Mouse (Mus musculus) megakaryocyte progenitor cell, adult 5-6 weeks (primary cell): Measurements from ENCODE around the gene Slc37a1. TPM values are rescaled to one million over a fixed set of nuclear protein-coding genes. Genes with fewer than 3 reads are reported as not detected.

Source experiments
- ATAC-seq: replicated peaks from 2 replicates; pipeline ENCODE4 v1.8.0; 2016; ENCODE audit warnings: mild to moderate bottlenecking, moderate TSS enrichment, inconsistent platforms; ENCODE audit not compliant: poor library complexity
- total RNA-seq, 2 experiments: library from RNA; stranded (forward) in 1 of 2; stranded (reverse) in 1 of 2; fragments of 157-497, 149-512 nt in 1 of 2; fragments of 200-1000 nt in 1 of 2; gene quantifications; 2 replicates each; pipeline versions ENCODE4 v1.2.3 to v1.2.4; 2015 to 2017

The Slc37a1 gene
- total RNA-seq, 2 experiments from 2014 or later: 8.3 to 9.8 TPM

DNA sequence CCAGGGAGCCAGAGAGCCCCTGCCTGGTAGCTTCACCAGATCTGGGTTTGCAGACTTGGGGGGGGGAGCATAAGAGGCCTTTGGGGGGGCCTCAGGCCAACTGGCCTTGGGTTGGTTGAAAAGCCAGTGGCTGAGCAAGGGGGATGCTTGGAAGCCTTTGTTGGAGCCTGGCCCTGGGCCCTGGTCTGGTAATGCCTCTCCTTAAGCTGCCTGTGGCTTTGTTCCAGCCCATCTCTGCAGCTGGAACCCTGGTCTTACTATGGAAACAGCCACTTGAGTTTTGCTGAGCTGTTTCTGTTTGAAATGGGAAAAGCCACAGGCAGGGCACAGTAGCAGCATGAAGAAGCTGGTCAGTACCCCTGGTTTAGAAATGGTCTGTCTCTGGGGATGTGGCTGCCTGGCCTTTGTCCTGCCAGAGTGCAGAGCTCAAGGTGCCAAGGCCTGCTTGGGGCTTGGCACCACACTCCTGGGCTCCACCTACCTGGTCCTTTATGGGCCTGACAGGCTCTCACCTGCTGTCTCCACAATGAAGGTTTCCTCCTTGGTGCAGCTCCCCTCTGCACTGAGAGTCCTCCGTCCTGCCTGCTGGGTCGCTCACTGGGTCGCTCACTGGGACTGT lies 102.9 kb downstream of the Slc37a1 start:
- no peak for ATAC-seq

DNA sequence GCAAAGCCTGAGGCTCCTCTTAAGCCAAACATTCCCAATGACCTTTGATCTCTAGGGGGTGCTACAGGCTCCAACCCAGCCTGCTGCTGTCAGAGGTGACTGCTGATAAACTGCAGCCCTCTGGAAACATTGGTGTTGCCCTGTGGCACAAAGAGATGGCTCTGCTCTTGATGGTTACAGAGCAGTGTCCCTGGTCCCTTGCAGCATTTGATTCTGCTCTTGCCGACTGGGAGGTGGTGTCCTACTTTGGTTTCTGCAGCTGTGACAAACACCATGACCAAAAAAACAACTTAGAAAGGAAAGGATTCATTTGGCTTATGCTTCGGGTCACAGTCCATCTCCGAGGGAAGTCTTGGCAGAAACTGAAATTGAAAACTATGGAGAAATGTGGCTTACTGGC lies 104.9 kb downstream of the Slc37a1 start:
- no peak for ATAC-seq

DNA sequence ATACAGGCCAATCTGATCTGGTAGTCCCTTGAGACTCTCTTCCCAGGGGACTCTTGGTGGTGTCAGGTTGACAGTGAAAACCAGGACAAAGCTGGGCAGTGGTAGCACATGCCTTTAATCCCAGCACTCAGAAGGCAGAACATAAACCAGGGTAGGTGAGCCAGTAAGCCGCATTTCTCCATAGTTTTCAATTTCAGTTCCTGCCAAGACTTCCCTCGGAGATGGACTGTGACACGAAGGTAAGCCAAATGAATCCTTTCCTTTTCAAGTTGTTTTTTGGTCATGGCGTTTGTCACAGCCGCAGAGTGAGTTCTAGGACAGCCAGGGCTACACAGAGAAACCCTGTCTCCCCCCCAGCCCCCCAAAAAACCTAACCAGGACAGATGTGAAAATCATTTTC lies 105.4 kb downstream of the Slc37a1 start:
- no peak for ATAC-seq

DNA sequence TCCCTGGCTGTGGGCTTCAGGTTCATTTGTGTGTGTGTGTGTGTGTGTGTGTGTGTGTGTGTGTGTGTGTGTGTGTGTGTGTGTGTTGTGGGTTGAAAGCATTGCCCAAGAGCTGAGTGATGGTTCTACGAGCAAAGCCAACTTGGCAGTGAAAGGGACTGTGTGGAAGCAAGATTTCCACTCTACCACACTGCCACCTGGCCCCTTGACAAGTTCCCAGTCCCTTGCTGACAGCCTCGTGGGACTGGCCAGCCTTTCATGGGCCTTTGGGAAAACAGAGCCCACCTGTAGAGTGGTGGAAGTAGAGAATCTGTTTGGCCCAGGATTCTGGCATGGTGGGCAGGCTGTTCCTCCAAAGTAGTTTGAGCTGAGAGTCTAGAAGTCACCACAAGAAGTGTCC lies 107.2 kb downstream of the Slc37a1 start:
- no peak for ATAC-seq

DNA sequence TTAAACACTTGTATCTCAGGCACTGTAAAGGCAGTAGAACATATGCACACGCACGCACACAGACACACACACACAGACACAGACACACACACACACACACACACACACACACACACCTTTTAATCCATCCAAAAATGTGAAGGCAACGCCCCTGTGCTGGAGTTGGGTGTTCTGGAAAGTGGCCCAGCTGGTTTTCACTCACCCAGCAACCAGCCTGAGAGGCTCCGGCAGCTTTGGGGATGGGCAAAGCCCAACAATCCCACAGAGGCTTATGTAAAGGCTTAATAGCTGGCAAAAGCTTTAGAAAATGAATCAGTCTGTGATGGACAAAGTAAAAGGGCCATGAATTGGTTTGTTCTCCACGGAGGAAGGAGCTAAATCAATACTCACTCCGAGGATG lies 113.7 kb downstream of the Slc37a1 start:
- no peak for ATAC-seq

Other genes with a start within 250 kb of the Slc37a1 start
- gene Abcg1, start 229.1 kb upstream of the Slc37a1 start, total RNA-seq (2015): 6.2 and 8.3 TPM in 2 replicates
- 10.6 and 11.3 TPM in 2 replicates for gene Abcg1, start 229.1 kb upstream of the Slc37a1 start, total RNA-seq (2017)
- not detected in 2 replicates for gene Tff3, start 157.1 kb upstream of the Slc37a1 start, total RNA-seq (2015)
- gene Tff3, start 157.1 kb upstream of the Slc37a1 start, total RNA-seq (2017): not detected in 2 replicates
- not detected in 2 replicates for gene Tff2, start 142.5 kb upstream of the Slc37a1 start, total RNA-seq (2015)
- not detected in 2 replicates for gene Tff2, start 142.5 kb upstream of the Slc37a1 start, total RNA-seq (2017)
- gene Tff1, start 121.5 kb upstream of the Slc37a1 start, total RNA-seq (2015): not detected in 2 replicates
- not detected in 2 replicates for gene Tff1, start 121.5 kb upstream of the Slc37a1 start, total RNA-seq (2017)
- gene Tmprss3, start 87.8 kb upstream of the Slc37a1 start, total RNA-seq (2015): 5.6 and 7.6 TPM in 2 replicates
- 2.4 and 2.9 TPM in 2 replicates for gene Tmprss3, start 87.8 kb upstream of the Slc37a1 start, total RNA-seq (2017)
- 29.7 and 33.6 TPM in 2 replicates for gene Ubash3a, start 78.9 kb upstream of the Slc37a1 start, total RNA-seq (2015)
- 36.7 and 41.7 TPM in 2 replicates for gene Ubash3a, start 78.9 kb upstream of the Slc37a1 start, total RNA-seq (2017)
- 0.72 and 1.4 TPM in 2 replicates for gene Rsph1, start 9.4 kb upstream of the Slc37a1 start, total RNA-seq (2015)
- 1.8 and 3.0 TPM in 2 replicates for gene Rsph1, start 9.4 kb upstream of the Slc37a1 start, total RNA-seq (2017)
- 0.79 TPM in 1 of 2 replicates, not detected in the other for gene Pde9a, start 99.4 kb downstream of the Slc37a1 start, total RNA-seq (2015)
- gene Pde9a, start 99.4 kb downstream of the Slc37a1 start, total RNA-seq (2017): 1.5 TPM in 1 of 2 replicates, not detected in the other
- gene Wdr4, start 233.2 kb downstream of the Slc37a1 start, total RNA-seq (2015): 8.8 and 9.3 TPM in 2 replicates
- gene Wdr4, start 233.2 kb downstream of the Slc37a1 start, total RNA-seq (2017): 20.5 and 21.9 TPM in 2 replicates
- 120 and 129 TPM in 2 replicates for gene Ndufv3, start 233.3 kb downstream of the Slc37a1 start, total RNA-seq (2015)
- 209 and 291 TPM in 2 replicates for gene Ndufv3, start 233.3 kb downstream of the Slc37a1 start, total RNA-seq (2017)